Mouse (Mus musculus) adrenal gland, adult 8-10 months (tissue): ENCODE measurements at regions not wholly inside any gene's neighbourhood (a gene's known extent, or its start where the extent isn't known, plus 50 kb on each side); places are given as distances from the start of the nearest gene placed in this dataset.
"Not testable (repeated sequence)": the region's sequence is repeated elsewhere in the genome, so short reads cannot be mapped to it uniquely, and the experiment has no call there.

Experiments used
- DNase-seq: peaks from one replicate; pipeline ENCODE4 v3.0.0; 2022

- no peak for DNase-seq
These were observed 985.1 kb downstream of the 4930447A16Rik start for GRCm38 (mm10) chr15:38410462-38410861.

- no peak for DNase-seq
These were observed 987.1 kb downstream of the 4930447A16Rik start for GRCm38 (mm10) chr15:38412481-38412880.

DNA sequence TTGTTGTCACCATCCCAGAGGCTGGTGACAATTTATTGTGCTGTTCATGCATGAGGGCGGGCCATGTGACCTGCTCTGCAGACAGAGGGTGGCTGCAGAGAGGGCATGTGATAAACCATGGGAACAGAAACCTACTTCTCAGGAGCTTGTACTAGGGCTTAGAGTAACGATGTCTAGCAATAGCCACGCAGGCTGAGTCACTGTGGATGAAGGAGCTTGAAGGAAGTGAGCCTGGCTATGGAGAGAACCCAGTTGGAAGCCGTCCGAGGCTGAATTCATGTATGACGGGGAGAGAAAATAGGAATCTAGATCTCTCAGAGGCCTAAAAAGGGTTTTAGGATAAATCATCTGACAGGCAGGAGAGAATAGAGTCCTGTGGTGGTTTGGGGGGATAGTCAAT lies 988.0 kb downstream of the 4930447A16Rik start:
- DNase-seq, result no peak

DNA sequence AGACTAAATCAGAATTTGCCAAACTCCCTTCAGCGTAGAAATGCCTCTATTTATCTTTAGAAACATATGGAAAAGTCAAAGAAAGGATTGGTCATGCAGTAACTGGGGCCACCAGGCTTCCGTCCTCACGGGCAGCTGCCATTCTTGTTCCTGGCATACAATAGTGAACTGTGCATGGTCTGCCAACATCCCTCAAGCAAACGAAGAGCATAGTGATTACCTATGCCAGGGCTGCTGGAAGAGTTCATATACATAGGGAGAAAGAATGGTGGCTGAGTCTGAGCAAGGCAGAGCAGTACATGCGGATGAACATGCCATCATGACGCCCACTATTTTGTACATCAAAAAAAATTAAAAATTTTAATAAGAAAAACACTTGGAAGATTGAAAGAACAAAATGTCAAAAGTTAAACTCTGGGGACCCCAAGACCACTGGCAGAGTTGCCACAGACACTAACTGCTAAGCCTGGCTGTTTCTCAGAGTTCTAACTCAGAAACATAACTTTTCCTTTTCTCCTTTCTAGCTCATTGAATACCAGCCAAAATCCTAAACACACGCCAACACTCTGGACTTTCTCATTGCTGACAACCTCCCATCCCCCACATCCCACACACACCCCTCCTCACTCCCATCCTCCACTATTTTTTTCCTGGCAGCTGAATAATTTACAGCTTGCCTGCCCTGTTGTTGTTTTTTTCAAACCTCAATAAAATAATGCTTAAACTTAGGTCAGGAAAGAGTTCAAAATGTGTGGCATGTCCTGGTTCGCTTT lies 989.1 kb downstream of the 4930447A16Rik start:
- no peak for DNase-seq

GRCm38 (mm10) chr15:38415091-38415486 lies 989.7 kb downstream of the 4930447A16Rik start:
- DNase-seq, result no peak

- DNase-seq, result no peak
These were observed 994.3 kb downstream of the 4930447A16Rik start for GRCm38 (mm10) chr15:38419621-38420020.

GRCm38 (mm10) chr15:38420784-38421183 lies 995.4 kb downstream of the 4930447A16Rik start:
- DNase-seq, result no peak

GRCm38 (mm10) chr15:38422741-38423140 lies 997.4 kb downstream of the 4930447A16Rik start:
- no peak for DNase-seq

- no peak for DNase-seq
These were observed 1000.2 kb downstream of the 4930447A16Rik start for GRCm38 (mm10) chr15:38425506-38425905.

GRCm38 (mm10) chr15:38427966-38428365 lies 1002.6 kb downstream of the 4930447A16Rik start:
- no peak for DNase-seq

DNA sequence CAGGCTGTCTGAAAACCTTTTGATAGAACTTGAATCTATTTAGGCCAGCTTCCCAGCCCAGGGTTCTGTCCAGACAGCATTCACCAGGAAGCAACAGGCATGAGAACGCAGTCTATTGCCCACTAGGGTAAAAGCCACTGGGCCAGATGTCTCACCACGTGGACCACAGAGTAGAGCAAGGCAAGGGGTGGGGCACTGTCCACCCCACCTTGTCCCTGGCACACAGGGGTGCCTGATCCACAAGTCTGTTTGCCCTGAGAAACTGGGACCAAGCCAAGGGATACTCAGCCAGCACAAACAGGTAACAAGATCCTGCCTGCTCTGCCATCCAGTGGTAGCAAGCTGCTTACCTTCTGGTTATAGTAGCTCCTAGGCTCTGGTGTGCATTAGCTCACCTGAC lies 1006.3 kb downstream of the 4930447A16Rik start:
- DNase-seq, result no peak

- DNase-seq, result no peak
These were observed 1008.0 kb downstream of the 4930447A16Rik start for GRCm38 (mm10) chr15:38433386-38433785.

- DNase-seq, result not testable (repeated sequence)
These were observed 1008.9 kb downstream of the 4930447A16Rik start for GRCm38 (mm10) chr15:38434239-38434638.
